Mouse (Mus musculus) kidney, adult 2 months (tissue): ENCODE data around the gene Cltrn.

Experiments used
- CTCF ChIP-seq: fragments of 200-500 bp; conservative IDR thresholded peaks from 2 replicates; pipeline ENCODE4 v1.5.1; 2011; ENCODE audit warnings: low read depth, mild to moderate bottlenecking, control low read depth, low read length, moderate library complexity, mixed read lengths; ENCODE audit not compliant: insufficient read depth, insufficient read length
- POLR2A ChIP-seq: fragments of 200-500 bp; IDR thresholded peaks from one replicate; pipeline ENCODE4 v1.6.1; 2011; ENCODE audit warnings: low read depth, low read length, control low read depth

GRCm38 (mm10) chrX:164153606-164154005 is 65.0 kb downstream of the Cltrn start:
- TF ChIP-seq CTCF (no peak), POLR2A (no peak)
